Mouse (Mus musculus) embryo, embryonic 11.5 days (tissue): ENCODE results near the gene Igdcc3.

Experiments
- DNase-seq: peaks from one replicate; pipeline ENCODE4 v3.0.0-alpha.2; 2012; ENCODE audit warnings: low read depth, low spot score

Igdcc3 gene

GRCm38 (mm10) chr9:65140936-65141305 lies at the start of gene Igdcc3:
Gene Igdcc3, plus strand, starts transcription at chr9:65141189.
- no peak for DNase-seq

GRCm38 (mm10) chr9:65094237-65094636 lies 46.8 kb upstream of the Igdcc3 start:
- no peak for DNase-seq

GRCm38 (mm10) chr9:65100991-65101685 lies 39.9 kb upstream of the Igdcc3 start, which contains the start of gene Igdcc4:
Gene Igdcc4, plus strand, starts transcription at chr9:65101486.
- DNase-seq = no peak

- DNase-seq = no peak
Measured at GRCm38 (mm10) chr9:65101686-65102376, 39.2 kb upstream of the Igdcc3 start.

GRCm38 (mm10) chr9:65102377-65103172 lies 38.4 kb upstream of the Igdcc3 start:
- peak; percentile 57 for DNase-seq

GRCm38 (mm10) chr9:65103173-65103752 lies 37.7 kb upstream of the Igdcc3 start:
- no peak for DNase-seq

GRCm38 (mm10) chr9:65106821-65107220 lies 34.2 kb upstream of the Igdcc3 start:
- DNase-seq = no peak

GRCm38 (mm10) chr9:65107893-65108292 lies 33.1 kb upstream of the Igdcc3 start:
- DNase-seq = no peak

GRCm38 (mm10) chr9:65109132-65110072 lies 31.6 kb upstream of the Igdcc3 start:
- DNase-seq = no peak

GRCm38 (mm10) chr9:65111698-65112097 lies 29.3 kb upstream of the Igdcc3 start:
- no peak for DNase-seq

GRCm38 (mm10) chr9:65113694-65114093 lies 27.3 kb upstream of the Igdcc3 start:
- DNase-seq = no peak

GRCm38 (mm10) chr9:65115891-65116290 lies 25.1 kb upstream of the Igdcc3 start:
- DNase-seq = no peak

GRCm38 (mm10) chr9:65117516-65117915 lies 23.5 kb upstream of the Igdcc3 start:
- no peak for DNase-seq

- no peak for DNase-seq
Measured at GRCm38 (mm10) chr9:65120935-65121334, 20.1 kb upstream of the Igdcc3 start.

- DNase-seq = no peak
Measured at GRCm38 (mm10) chr9:65122545-65122944, 18.4 kb upstream of the Igdcc3 start.

GRCm38 (mm10) chr9:65123552-65124168 lies 17.3 kb upstream of the Igdcc3 start:
- no peak for DNase-seq

GRCm38 (mm10) chr9:65128123-65128815 lies 12.7 kb upstream of the Igdcc3 start:
- peak; percentile 56 for DNase-seq

GRCm38 (mm10) chr9:65131717-65132116 lies 9.3 kb upstream of the Igdcc3 start:
- DNase-seq = no peak

- peak; percentile 77 for DNase-seq
Measured at GRCm38 (mm10) chr9:65133739-65134138, 7.2 kb upstream of the Igdcc3 start.

- no peak for DNase-seq
Measured at GRCm38 (mm10) chr9:65135126-65135525, 5.9 kb upstream of the Igdcc3 start.
